Mouse (Mus musculus) G1E (cell line): Measurements from ENCODE around the gene 4930452B06Rik.

ENCODE experiments used
- CTCF ChIP-seq: IDR thresholded peaks from 2 replicates; pipeline ENCODE4 v1.5.1; 2012; ENCODE audit warnings: low read depth, low read length, inconsistent platforms, mixed read lengths
- GATA1 ChIP-seq: IDR thresholded peaks from 2 replicates; pipeline ENCODE4 v1.6.1; 2012; ENCODE audit warnings: borderline replicate concordance, low read length, inconsistent platforms, mixed read lengths
- GATA2 ChIP-seq: IDR thresholded peaks from 2 replicates; pipeline ENCODE4 v1.6.1; 2012; ENCODE audit warnings: low read depth, low read length, inconsistent platforms, borderline replicate concordance
- TAL1 ChIP-seq: conservative IDR thresholded peaks from 2 replicates; pipeline ENCODE4 v1.6.1; 2012; ENCODE audit warnings: low read depth, low read length, inconsistent platforms, mixed read lengths

DNA sequence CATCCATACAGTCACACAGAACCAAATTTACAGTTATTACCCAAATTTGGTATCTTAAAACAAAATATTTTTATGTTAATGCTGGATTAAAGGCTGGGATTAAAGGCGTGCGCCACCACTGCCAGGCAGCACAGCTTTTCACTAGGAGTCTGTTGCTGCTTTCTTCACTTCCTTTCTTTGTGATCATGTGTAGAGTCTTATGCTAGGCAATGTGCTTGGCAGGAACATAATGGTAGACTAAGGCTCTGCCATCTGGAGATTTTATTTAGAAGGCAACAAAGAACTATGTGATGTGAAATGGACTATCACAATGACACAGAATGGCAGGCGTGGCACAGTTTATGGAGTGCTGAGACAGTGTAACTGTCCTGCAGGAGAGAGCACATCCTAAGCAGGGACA, 162.7 kb downstream of the 4930452B06Rik start:
- TF ChIP-seq CTCF: no peak
- no peak for TF ChIP-seq TAL1
- TF ChIP-seq GATA1: no peak
- TF ChIP-seq GATA2: no peak
